Mouse (Mus musculus) layer of hippocampus, adult 11-12 months (tissue): ENCODE measurements around the gene Arhgef26.

Experiments
- DNase-seq: peaks from one replicate; pipeline ENCODE4 v3.0.0; 2022; ENCODE audit warnings: low spot score

Gene Arhgef26

DNA sequence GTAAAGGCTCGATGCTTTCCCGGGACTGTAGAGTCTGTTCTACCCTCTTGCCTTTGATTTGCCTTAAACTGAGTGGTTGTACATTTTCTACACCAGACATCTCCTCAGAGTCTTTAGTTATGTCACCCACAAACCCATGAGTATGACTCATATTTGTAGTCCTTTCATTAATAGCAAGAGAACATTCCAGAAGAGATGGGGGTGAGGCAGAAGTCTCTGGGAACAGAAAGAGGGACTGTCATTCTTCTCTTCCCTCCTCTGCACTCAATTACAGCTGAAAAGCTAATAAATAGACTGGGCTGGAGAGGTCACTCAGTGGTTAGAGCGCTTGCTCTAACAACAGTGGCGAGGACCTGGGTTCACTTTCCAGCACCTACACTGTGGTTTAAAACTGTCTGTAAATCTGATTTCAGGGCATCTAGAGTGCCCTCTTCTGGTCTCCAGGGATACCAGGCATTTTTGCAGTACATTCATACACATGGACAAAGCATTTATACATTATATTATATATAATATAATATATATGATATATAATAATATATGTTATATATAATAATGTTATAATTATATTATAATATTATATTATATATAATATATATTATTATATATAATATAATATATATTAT lies 111.8 kb downstream of the Arhgef26 start:
- DNase-seq: no peak

DNA sequence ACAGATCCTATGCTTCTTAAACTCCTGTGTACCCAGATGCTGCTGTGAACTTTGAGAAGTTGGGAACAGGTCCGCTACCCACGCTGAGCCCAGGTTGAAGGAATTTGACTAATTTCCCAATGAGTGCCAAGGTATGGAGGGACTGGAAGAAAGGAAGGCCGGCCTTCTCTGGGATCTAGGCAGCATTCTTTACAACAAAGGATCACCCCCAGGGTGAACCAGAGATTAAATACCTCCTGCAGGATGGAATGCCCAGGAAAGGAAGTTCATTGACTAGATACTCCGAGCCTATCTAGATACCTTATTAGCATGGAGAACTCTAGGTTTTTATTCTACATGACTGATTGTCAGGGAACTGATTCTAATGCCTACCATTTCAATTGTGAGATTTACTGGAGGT lies 114.8 kb downstream of the Arhgef26 start:
- no peak for DNase-seq

DNA sequence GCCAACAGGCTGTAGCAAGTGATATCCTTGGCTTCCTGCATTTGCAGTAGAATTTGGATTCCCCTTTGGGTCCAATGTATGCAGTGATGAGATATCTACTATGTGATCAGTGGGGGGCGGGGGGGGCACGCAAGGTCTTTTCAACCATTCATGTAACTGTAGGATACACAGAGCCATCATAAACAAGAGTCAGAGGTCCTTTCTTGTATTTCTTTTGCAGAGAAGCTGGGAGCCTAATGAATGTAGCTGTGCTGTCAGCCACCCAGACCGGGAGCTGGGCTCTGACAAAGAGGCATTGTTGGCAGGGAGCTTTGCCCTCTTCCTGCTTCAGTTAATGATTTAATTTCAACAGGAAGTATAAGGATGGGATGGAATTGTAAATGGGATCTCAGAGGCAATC lies 116.0 kb downstream of the Arhgef26 start:
- no peak for DNase-seq

DNA sequence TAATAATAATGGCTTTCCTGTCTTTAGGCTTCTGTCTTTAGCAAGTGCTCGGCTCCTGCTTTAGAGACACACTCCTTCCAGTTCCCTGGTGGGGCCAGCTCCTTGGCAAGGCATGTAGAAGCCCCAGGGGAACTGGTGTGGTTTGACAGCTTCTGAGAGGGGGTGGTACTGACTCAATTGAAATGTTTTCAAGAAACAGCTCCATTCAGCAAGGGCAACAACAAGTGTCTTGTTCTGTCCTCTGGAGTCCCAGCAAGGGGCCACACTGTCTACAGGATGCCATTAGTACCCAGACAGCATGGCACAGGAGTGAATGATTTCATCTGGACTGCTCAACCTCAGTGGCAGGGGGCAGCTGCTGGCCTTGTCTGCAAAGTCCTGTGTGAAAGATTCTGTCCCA lies 117.7 kb downstream of the Arhgef26 start:
- peak; percentile 49 for DNase-seq

DNA sequence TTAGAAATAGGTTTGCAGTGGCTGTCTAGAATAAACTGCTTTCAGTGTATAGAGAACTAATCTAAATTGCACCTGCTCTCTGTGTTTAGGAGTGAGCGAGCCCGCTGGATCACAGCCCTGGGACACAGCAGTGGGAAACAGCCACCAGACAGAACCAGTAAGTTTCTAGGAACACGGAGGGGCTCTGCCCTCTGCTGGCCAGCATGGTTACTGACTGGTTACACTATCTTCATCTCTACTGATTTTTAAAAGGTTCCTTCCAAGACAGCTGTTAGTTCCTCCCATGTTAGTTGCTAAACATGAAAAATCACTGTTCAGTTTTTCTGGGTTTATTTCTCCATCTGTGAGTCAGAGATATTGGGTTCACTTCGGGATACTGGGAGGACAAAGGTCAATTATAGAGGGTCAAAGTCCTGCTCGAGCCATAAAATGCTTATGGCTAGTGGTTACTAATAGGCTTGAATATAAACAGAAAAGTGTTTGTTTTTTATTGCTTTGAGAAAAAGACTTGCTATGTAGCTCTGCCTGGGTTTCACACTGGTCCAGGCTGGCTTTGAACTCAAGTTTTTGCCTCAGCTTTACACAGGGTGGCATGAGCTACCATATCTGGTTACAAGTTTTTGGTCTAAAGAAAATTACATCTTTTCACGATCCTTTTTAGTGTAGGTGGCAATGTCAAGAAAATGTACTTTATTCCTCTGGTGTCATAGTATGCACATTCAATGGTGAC lies 120.3 kb downstream of the Arhgef26 start:
- DNase-seq: peak; percentile 64

DNA sequence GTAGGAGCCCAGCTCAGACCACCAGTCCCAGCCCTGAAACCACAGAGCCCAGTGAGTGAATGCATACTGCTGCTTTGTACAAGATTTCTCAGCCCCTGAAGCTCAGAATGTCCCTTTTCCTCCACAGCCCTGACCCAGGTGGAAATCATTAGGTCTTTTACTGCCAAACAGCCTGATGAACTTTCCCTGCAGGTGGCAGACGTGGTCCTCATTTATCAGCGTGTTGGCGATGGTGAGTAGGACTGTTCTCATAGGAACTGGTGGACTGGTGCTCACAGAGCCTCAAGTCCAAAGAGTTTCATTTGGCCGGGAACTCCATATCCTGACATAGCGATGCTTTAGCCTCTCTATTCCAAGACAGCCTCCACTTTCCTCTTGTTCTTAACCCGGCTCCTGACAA lies 121.3 kb downstream of the Arhgef26 start:
- DNase-seq: no peak

DNA sequence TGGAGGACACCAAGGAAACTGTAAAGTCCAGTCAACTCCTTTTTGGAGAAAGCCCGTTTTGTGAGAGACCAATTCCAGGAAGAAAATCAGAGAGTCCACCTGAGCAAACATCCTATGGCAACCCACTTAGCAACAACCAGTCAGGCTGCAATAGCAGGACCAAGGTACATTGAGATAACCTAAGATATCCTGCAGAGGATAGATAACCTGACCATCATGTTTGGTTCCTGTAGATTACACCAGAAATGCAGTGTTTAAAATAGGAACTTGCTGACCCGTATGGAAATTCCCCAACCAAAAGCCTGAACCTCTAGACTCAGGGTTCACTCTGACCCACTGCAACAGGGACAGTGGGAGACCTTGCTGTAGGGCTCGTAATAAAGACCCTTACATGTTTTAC lies 126.1 kb downstream of the Arhgef26 start:
- DNase-seq: no peak

DNA sequence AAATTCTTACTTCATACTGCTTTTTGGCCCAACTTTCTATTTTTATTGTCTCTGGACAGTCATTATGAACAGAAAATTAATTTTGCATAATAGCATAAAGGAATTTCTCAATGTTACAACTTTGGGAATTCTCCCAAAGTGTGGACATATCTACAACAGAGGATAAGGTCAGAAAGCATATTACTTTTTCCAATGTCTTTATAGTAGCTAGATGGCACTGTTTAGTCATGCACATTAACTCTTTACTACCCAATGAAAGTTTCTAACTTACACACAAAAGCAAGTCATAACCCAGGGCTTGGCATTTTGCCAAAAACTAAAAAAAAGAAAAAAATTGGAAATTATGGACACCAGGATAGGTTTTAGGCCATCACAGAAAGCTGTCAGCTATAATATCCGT lies 132.0 kb downstream of the Arhgef26 start:
- no peak for DNase-seq

DNA sequence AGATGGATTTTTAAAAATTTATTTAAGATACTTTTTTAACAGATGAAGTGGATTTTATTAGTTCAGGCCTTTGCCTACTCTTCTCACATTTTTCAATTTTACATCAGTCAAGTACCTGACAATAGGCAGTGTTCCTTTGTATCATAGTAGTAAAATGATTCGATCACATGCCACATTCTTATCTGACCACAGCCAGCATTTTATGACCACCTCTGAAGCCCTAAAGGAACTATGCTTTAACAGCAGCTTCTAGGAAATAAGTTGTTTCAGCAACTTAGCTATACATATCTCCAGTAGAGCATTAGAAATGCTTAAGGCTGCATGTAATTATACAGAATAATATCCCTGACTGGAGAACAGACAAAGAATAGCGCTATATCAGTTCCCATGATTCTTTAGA lies 146.2 kb downstream of the Arhgef26 start:
- no peak for DNase-seq

DNA sequence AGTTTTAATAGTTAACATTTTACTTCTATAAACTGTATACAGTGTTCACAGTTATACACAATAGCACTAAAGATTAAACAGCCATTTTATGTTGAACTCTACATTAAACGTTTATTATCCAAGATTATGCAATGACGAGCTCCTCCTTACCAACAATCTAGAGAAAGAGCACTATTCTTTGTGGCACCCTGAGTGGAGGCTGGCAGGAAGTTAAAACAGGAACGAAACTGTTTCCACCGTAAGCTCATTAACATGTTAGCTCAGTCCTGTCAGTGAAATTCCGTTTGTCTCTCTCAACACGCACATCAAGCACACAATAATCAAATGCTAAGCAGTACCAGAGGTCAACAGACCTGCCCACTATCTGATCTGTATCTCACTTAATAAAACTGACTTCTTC lies 154.4 kb downstream of the Arhgef26 start:
- no peak for DNase-seq

DNA sequence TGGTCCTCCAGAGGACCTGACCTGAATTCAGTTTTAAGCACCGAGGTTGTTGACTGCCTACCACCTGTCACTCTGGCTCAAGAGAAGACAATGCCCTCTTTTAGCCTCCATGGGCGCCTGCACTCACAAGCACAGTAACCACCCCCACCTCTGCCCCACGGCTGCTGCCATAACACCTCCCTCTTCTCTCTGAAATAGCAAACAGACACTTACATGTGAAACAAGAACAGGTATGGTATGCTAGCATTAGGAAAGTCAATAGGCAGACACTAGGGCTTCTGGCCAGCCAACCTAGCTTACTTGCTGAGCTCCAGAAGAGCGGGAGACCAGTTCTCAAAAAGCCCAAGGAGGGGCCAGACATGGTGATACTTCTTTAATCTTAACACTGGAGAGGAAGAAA lies 161.2 kb downstream of the Arhgef26 start:
- no peak for DNase-seq

DNA sequence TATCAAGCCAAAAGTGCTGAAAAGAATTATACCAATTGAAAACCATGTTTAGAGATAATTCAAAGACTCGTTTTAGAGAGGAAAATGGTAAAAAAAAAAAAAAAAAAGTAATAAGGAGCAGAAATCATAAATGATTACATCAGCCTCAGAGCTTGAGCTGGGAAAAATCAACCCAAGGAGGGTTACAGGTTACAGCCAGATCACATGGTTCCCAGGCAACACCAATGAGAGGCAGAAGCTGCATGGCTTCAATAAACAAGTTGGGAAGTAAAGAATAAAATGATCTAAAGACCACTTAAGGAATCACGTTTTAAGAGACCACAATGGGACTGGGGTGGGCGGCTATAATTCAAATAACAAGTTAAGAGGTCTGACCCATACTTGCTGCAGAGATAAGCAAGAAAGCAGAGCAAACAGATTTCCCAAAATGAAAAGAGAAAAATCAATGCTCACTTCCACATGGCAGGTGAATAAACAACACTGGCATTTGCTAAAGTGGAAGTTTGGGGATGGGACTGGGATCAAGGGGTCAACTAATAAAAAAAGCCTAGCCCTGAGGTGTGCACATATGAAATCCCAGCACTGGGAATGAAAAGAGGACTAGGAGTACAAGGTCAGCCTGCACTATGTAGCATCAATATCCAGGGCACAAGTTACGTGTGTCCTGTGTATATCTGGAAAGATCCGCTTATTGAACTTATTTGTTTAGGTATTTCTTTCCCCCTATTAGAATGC lies 167.2 kb downstream of the Arhgef26 start:
- no peak for DNase-seq

DNA sequence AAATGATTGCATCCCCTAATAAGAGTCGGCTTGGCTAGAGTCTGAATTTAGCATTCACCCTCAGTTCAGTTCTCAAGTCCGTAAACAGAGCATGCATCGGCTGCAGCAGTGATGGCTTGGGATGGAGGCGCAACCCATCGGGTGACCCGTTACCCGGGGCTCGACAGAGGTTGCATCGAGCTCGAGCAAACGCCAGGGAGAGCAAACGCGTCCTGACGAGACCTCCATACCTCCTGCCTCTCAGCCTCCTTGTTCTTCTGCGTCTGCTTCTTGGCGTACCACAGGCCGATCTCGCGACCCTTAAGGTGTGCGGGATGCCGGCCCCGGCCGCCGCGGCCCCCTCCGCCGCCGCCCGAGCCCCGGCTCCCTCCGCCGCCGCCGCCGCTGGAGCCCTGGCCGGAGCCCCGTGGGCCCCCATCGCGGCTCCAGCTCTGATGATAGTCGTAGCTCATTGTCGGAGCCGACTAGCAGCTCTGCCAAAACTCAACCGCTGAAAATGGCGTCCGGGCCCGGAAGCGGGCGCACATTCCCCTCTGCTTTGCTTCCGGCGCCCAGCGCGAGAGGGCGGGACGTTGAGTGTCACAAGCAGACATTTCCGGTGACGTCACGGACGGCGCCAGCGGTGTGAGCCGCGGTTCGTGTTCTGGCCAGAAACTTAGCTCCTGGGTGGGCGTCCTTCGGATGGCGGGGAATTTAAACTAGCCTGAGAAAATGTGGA lies 168.5 kb downstream of the Arhgef26 start, which contains the start of gene Dhx36:
Dhx36 (minus strand) TSS at position 517 of the 718 bp plus-strand sequence.
- peak; percentile 98 for DNase-seq

DNA sequence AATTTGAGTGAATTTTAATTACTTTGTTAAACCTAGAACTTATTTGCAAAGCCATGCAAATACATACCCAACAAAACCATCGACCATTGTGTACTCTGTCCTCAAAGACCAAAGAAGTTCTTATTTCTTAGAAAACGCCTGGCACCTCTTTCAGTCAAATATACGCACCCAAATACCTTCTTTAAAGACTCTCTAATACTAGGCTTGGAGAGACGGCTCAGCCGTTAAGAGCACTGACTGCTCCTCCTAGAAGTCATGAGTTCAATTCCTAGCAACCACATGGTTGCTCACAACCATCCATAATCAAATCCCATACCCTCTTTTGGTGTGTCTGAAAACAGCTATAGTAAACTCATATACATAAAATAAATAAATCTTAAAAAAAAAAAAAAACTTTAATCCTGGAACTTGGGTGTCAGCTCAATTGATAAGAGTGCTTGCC lies 169.1 kb downstream of the Arhgef26 start:
- no peak for DNase-seq
